Mouse (Mus musculus): Measurements from ENCODE around the gene Bax.

GRCm38 (mm10) chr7:45421194-45421593, 45.5 kb downstream of the Bax start:
- TF ChIP-seq CTCF (IDR thresholded peaks at IDR 0.05) = no peak
- no peak for TF ChIP-seq POLR2A (IDR thresholded peaks at IDR 0.05; ENCODE audit: insufficient read depth, low read depth, low read length)
- TF ChIP-seq EP300 (IDR thresholded peaks at IDR 0.05; ENCODE audit: insufficient read depth, low read depth, low read length) = no peak

All from heart, adult 2 months (tissue).